Mouse (Mus musculus) splenic B cell, adult 2 months (primary cell): ENCODE measurements around the gene Slc39a13.
A peak's percentile ranks its signal among the peaks of the same experiment; 100 is the strongest.
"Not testable (repeated sequence)": the region's sequence is repeated elsewhere in the genome, so short reads cannot be mapped to it uniquely, and the experiment has no call there.

Experiments
- DNase-seq: peaks from one replicate; pipeline ENCODE4 v3.0.0-alpha.2; 2011; ENCODE audit warnings: low read depth, low spot score
- H3K27me3 ChIP-seq: 2 replicates; pipeline ENCODE4 v1.6.1; 2012; ENCODE audit warnings: mild to moderate bottlenecking, low read length, moderate library complexity, mixed read lengths; ENCODE audit not compliant: control insufficient read depth, poor library complexity, insufficient read depth, severe bottlenecking
- H3K36me3 ChIP-seq: 2 replicates; pipeline ENCODE4 v1.6.1; 2012; ENCODE audit warnings: mild to moderate bottlenecking, low read length, moderate library complexity, mixed read lengths; ENCODE audit not compliant: control insufficient read depth, poor library complexity, insufficient read depth, severe bottlenecking

Slc39a13 gene

GRCm38 (mm10) chr2:91070076-91070800, at the start of gene Slc39a13:
Slc39a13 (minus strand) TSS chr2:91070417.
- no peaks in the 10 kb centered on the region for H3K36me3 ChIP-seq
- no peaks in the 10 kb centered on the region for H3K27me3 ChIP-seq
- peak; percentile 96 for DNase-seq

- DNase-seq: no peak
- H3K36me3 ChIP-seq: peaks cover 8% of the 10 kb centered on the region
Measured at GRCm38 (mm10) chr2:91119551-91119950, 49.3 kb upstream of the Slc39a13 start.

DNA sequence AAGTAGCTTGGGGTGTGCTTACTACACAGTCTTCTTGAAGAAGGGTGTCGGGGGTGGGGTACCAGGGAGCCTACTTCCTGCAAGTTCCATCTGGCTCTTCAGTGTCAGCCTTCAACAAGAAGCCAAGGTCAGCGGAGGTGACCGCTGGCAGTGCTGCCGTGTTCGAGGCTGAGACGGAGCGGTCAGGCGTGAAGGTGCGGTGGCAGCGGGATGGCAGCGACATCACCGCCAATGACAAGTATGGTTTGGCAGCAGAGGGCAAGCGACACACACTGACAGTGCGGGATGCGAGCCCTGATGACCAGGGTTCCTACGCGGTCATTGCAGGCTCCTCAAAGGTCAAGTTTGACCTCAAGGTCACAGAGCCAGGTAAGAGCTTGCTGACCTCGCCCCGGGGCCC, 48.8 kb upstream of the Slc39a13 start:
- Histone ChIP-seq H3K36me3 (peaks cover 11% of the 10 kb centered on the region), H3K27me3 (no peaks in the 10 kb centered on the region)
- no peak for DNase-seq

More at GRCm38 (mm10) chr2:91119551-91119950, 49.3 kb upstream of the Slc39a13 start:
- H3K27me3 ChIP-seq: no peaks in the 10 kb centered on the region

DNA sequence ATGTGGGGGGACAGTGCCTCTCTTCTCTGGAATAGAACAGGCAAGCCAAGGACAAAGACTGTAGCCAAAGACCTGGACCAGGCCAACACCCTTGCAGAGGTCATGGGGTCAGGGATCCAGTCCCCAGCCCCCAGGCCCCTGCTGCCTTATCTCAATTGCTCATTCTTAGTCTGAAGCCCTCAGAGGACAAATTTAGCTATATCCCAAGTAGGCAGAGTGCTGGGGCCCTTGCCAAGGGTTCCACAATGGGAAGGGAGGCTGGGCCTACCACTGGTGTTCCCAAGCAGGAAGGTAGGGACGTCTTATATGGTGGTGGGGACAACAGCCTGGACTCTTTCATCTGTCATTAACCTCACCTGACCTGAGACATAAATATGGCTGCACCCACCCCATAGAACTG, 48.4 kb upstream of the Slc39a13 start:
- Histone ChIP-seq H3K27me3 (no peaks in the 10 kb centered on the region), H3K36me3 (peaks cover 12% of the 10 kb centered on the region)
- no peak for DNase-seq

- H3K27me3 ChIP-seq: no peaks in the 10 kb centered on the region
- H3K36me3 ChIP-seq: peaks cover 14% of the 10 kb centered on the region
- DNase-seq: no peak
Measured at GRCm38 (mm10) chr2:91117585-91118275, 47.5 kb upstream of the Slc39a13 start, which contains the start of gene Mybpc3. Mybpc3 (plus strand) TSS chr2:91118144.

GRCm38 (mm10) chr2:91116842-91117241, 46.6 kb upstream of the Slc39a13 start:
- DNase-seq: no peak
- peaks cover 14% of the 10 kb centered on the region for H3K36me3 ChIP-seq
- H3K27me3 ChIP-seq: no peaks in the 10 kb centered on the region

DNA sequence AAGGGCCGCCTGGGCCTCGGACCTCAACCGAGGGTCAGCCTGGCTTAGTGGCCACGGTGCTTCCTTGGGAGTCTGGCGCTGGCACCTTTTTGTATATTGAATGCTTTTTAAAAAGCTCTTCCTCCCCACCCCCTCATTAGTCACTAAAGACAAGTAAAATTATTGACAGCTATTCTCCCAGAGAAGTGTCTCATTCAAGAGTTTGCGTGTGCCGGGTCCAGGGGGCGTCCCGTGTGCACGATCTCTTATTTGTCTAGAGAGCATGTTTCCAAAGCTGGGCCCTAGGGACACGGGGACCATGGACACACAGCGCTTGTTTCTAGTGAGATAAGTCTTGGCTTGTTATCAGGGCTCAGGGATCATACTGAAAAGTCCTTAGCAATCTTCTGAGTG, 45.4 kb upstream of the Slc39a13 start:
- DNase-seq: no peak
- H3K36me3 ChIP-seq: peaks cover 15% of the 10 kb centered on the region
- no peaks in the 10 kb centered on the region for H3K27me3 ChIP-seq

GRCm38 (mm10) chr2:91114781-91115577, 44.8 kb upstream of the Slc39a13 start:
- Histone ChIP-seq H3K27me3 (no peaks in the 10 kb centered on the region), H3K36me3 (peaks cover 20% of the 10 kb centered on the region)
- peak; percentile 57 for DNase-seq

DNA sequence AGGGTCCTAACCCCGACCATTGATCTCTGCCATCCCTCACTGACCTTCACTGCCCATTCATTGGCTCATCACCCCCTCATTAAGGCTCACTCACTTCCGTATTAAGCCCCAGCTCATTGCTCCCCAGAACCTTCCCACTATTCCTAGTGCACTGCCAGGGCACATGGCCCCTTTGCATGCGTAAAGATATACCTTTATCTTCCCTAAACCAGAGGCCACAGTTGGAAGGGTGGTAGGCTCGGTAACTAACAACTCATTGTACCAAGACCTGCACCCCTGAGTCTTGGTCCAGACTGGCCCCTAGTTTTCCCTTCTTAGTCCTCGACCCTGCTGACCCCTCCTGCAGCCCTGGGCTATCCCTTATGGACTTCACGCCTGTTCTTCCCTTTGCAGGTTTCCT, 43.6 kb upstream of the Slc39a13 start:
- no peak for DNase-seq
- H3K36me3 ChIP-seq: peaks cover 20% of the 10 kb centered on the region

DNA sequence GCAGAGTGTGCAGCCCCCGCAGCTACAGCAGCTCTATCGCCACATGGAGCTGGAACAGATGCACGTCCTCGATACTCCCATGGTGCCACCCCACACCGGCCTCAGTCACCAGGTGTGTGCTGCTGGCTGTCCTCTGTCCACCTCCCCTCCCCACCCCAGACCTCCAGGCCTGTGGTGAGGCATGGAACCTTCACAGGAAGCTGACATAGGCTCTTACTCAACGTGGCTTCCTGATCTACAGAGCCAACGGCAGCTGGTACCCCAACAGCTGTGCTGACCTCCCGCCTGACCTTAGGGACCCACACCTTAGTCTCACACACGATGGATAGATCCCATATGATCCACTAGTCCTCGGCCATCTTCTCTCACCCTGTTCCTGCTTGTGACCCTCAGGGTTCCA, 43.1 kb upstream of the Slc39a13 start:
- Histone ChIP-seq H3K27me3 (no peaks in the 10 kb centered on the region), H3K36me3 (peaks cover 21% of the 10 kb centered on the region)
- DNase-seq: no peak

More for the DNA sequence above, 43.6 kb upstream of the Slc39a13 start:
- H3K27me3 ChIP-seq: no peaks in the 10 kb centered on the region

- Histone ChIP-seq H3K36me3 (peaks cover 26% of the 10 kb centered on the region), H3K27me3 (no peaks in the 10 kb centered on the region)
- no peak for DNase-seq
Measured at GRCm38 (mm10) chr2:91112491-91112890, 42.3 kb upstream of the Slc39a13 start.

DNA sequence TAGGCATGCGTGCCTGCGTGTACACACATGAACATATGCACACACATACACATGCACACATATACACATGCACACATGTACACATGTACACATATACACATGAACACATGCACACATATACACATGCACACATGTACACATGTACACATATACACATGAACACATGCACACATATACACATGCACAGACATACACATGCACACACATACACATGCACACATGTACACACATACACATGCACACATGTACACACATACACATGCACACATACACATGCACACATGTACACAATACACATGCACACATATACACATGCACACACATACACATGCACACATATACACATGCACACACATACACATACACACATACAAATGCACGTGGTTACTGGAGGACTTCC, 41.6 kb upstream of the Slc39a13 start:
- H3K36me3 ChIP-seq: peaks cover 26% of the 10 kb centered on the region
- not testable (repeated sequence) for DNase-seq, H3K27me3 ChIP-seq

DNA sequence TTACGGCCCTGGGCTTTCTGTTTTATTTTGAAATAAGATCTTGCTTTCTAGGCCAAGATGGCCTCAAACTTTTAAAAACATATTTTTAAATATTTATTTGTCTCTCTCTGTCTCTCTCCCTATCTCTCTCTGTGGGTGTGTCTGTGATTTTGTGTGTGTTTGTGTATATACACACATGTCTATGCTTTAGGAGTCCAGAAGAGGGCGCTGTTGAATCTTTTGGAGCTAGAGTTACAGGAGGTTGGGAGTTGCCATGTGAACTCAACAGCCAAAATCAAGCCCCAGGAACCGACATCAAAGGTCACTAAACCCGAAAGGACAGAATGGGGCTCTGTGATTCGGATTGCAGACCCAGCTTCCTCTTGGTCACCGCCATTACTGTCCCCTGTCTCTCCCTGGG, 40.2 kb upstream of the Slc39a13 start:
- H3K27me3 ChIP-seq: no peaks in the 10 kb centered on the region
- peaks cover 22% of the 10 kb centered on the region for H3K36me3 ChIP-seq
- peak; percentile 21 for DNase-seq

DNA sequence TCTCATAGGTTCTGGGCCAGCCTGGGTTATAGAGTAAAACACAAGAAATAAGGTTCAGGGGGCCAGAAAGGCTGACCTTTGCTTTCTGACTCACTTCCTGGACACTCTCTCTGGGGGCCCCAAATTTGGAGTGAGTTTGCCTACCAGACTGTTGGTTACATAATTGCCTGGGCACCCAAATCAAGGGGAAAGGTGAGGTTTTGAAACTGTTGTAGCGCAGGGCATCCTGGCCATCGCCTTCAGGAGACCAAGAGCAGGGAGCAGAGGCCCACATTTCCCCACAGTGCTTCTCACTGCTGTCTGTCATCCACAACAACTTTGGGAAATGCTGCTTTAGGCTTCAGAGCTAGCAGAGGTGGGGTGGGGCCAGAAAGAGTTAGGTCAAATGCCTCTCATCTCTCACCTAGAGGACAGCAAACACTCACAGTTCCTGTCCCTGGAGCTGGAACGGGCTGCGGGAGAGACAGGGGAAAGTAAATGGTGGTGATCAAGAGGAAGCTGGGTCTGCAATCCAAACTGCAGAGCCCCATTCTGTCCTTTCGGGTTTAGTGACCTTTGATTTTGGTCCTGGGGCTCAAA, 39.7 kb upstream of the Slc39a13 start:
- Histone ChIP-seq H3K27me3 (no peaks in the 10 kb centered on the region), H3K36me3 (peaks cover 22% of the 10 kb centered on the region)
- no peak for DNase-seq
